Mouse (Mus musculus) erythroblast, embryonic 14.5 days (primary cell): ENCODE measurements around the gene Pawr.

Experiments
- GATA1 ChIP-seq: IDR thresholded peaks from 2 replicates; pipeline ENCODE4 v1.6.1; 2012; ENCODE audit warnings: low read length, inconsistent platforms, mixed read lengths
- TAL1 ChIP-seq: IDR thresholded peaks from 3 replicates; pipeline ENCODE4 v1.6.1; 2012; ENCODE audit warnings: low read length, inconsistent platforms, mixed read lengths

- TF ChIP-seq TAL1 (no peak), GATA1 (no peak)
Measured at GRCm38 (mm10) chr10:108408025-108408424, 76.1 kb downstream of the Pawr start.
